Mouse (Mus musculus) G1E (cell line): ENCODE results near the gene Avil.

Experiments
- CTCF ChIP-seq: IDR thresholded peaks from 2 replicates; pipeline ENCODE4 v1.5.1; 2012; ENCODE audit warnings: low read depth, low read length, inconsistent platforms, mixed read lengths
- GATA1 ChIP-seq: IDR thresholded peaks from 2 replicates; pipeline ENCODE4 v1.6.1; 2012; ENCODE audit warnings: borderline replicate concordance, low read length, inconsistent platforms, mixed read lengths
- GATA2 ChIP-seq: IDR thresholded peaks from 2 replicates; pipeline ENCODE4 v1.6.1; 2012; ENCODE audit warnings: low read depth, low read length, inconsistent platforms, borderline replicate concordance
- POLR2AphosphoS5 ChIP-seq: IDR thresholded peaks from 2 replicates; pipeline ENCODE4 v1.6.1; 2012; ENCODE audit warnings: low read depth, low read length, inconsistent platforms; ENCODE audit not compliant: insufficient replicate concordance
- TAL1 ChIP-seq: conservative IDR thresholded peaks from 2 replicates; pipeline ENCODE4 v1.6.1; 2012; ENCODE audit warnings: low read depth, low read length, inconsistent platforms, mixed read lengths

DNA sequence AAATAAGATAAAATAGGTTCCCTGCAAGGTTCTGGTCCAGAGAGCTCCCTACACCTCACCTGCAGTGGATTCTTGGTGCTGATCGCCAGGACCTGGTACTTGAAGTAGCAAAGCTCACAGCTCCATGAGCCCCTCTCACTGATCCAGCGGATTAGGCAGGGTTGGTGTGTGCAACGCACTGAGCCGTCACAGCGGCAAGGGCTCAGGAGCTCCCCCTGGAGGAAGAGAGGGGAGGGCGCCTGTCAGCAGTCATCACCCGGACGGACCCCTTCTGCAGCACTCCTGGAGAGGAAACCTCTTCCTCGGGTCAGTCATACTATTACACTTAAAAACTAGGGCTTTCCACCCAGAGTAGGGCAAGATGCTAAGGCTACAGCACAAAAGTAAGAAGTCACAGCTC, 57.7 kb downstream of the Avil start:
- TF ChIP-seq CTCF = peak; percentile 99
- no peak for TF ChIP-seq TAL1
- TF ChIP-seq POLR2AphosphoS5 = no peak
- no peak for TF ChIP-seq GATA1
- TF ChIP-seq GATA2 = no peak
